Mouse (Mus musculus): Measurements from ENCODE around the gene Gm11273. TPM values are rescaled to one million over a fixed set of nuclear protein-coding genes. Genes with fewer than 3 reads are reported as not detected.
"Not testable (repeated sequence)": the region's sequence is repeated elsewhere in the genome, so short reads cannot be mapped to it uniquely, and the experiment has no call there.

The Gm11273 gene
- total RNA-seq (2021), result 100 to 1,000 TPM; 233 to 256 TPM
- long read RNA-seq, experiment 1, transcript Gm11273-201 (1 exons, 390 nt), result major isoform, 194 of 194 reads
- long read RNA-seq, experiment 1, partial matches to known transcripts, result 0 of 194 reads
- long read RNA-seq, experiment 1, other reads (novel, unspliced or antisense), result 0 of 194 reads
- long read RNA-seq, experiment 2, transcript Gm11273-201 (1 exons, 390 nt), result major isoform, 245 of 245 reads
- long read RNA-seq, experiment 2, partial matches to known transcripts, result 0 of 245 reads
- long read RNA-seq, experiment 2, other reads (novel, unspliced or antisense), result 0 of 245 reads

- DNase-seq; intact Hi-C loops (cut with DNase I): not testable (repeated sequence)
Measured at GRCm38 (mm10) chr13:21501182-21501581, at the start of gene Gm11273. Gm11273 (minus strand) TSS chr13:21501418.

- no peak for DNase-seq
- intact Hi-C loops (cut with DNase I), result no loop called here
Measured at GRCm38 (mm10) chr13:21550416-21551110, 49.3 kb upstream of the Gm11273 start.

- intact Hi-C loops (cut with DNase I), result no loop called here
- no peak for DNase-seq
Measured at GRCm38 (mm10) chr13:21549487-21549886, 48.3 kb upstream of the Gm11273 start.

GRCm38 (mm10) chr13:21542708-21543107, 41.5 kb upstream of the Gm11273 start, which contains the start of gene Olfr1366:
Olfr1366 (minus strand) TSS chr13:21542808.
- intact Hi-C loops (cut with DNase I), result no loop called here
- no peak for DNase-seq

GRCm38 (mm10) chr13:21530781-21531201, 29.6 kb upstream of the Gm11273 start, which contains the start of gene Zkscan8:
Zkscan8 (minus strand) TSS chr13:21531120.
- intact Hi-C loops (cut with DNase I), result loop anchor here (2.0 to 5.0 kb wide), 3 partner anchors 78 to 168 kb away; partner anchors contain the start of genes Zkscan3, Zscan12 and Zscan26
- DNase-seq, result peak; percentile 89 to 91

GRCm38 (mm10) chr13:21530136-21530535, 28.9 kb upstream of the Gm11273 start:
- intact Hi-C loops (cut with DNase I), result loop anchor here (2.0 to 5.0 kb wide), 3 partner anchors 78 to 168 kb away; partner anchors contain the start of genes Zkscan3, Zscan12 and Zscan26
- no peak for DNase-seq

- intact Hi-C loops (cut with DNase I), result loop anchor here (2.0 to 5.0 kb wide), 2 partner anchors 54 to 103 kb away; partner anchors contain the start of genes Zkscan3 and Zscan26
- DNase-seq, result peak; percentile 79 to 82
Measured at GRCm38 (mm10) chr13:21506221-21506649, 5.0 kb upstream of the Gm11273 start.

- intact Hi-C loops (cut with DNase I), result no loop called here
Measured at GRCm38 (mm10) chr13:21502296-21502695, 1.1 kb upstream of the Gm11273 start.

GRCm38 (mm10) chr13:21495080-21495479, 6.1 kb downstream of the Gm11273 start, which contains the start of gene AK157302:
AK157302 (plus strand) TSS chr13:21495223.
- intact Hi-C loops (cut with DNase I), result no loop called here
- peak in 1 of 2 experiments; percentile 22 for DNase-seq

More at GRCm38 (mm10) chr13:21502296-21502695, 1.1 kb upstream of the Gm11273 start:
- DNase-seq, result no peak

GRCm38 (mm10) chr13:21492847-21493246, 8.4 kb downstream of the Gm11273 start:
- intact Hi-C loops (cut with DNase I), result no loop called here
- no peak for DNase-seq

GRCm38 (mm10) chr13:21486881-21487280, 14.3 kb downstream of the Gm11273 start:
- DNase-seq, result no peak
- intact Hi-C loops (cut with DNase I), result no loop called here

GRCm38 (mm10) chr13:21478759-21479670, 22.2 kb downstream of the Gm11273 start, which contains the start of the genes Zkscan4 and Gm10065:
Zkscan4 (plus strand) TSS chr13:21478907.
Gm10065 (minus strand) TSS chr13:21479441.
- intact Hi-C loops (cut with DNase I), result not testable (repeated sequence)
- peak; percentile 49 to 75 for DNase-seq

- DNase-seq, result no peak
- intact Hi-C loops (cut with DNase I), result no loop called here
Measured at GRCm38 (mm10) chr13:21472427-21472826, 28.8 kb downstream of the Gm11273 start.

GRCm38 (mm10) chr13:21469097-21469496, 32.1 kb downstream of the Gm11273 start:
- no peak for DNase-seq

GRCm38 (mm10) chr13:21468061-21469019, 32.9 kb downstream of the Gm11273 start, which contains the start of gene Nkapl:
Nkapl (minus strand) TSS chr13:21468509.
- peak; percentile 86 to 87 for DNase-seq
- intact Hi-C loops (cut with DNase I), result no loop called here

More at GRCm38 (mm10) chr13:21469097-21469496, 32.1 kb downstream of the Gm11273 start:
- intact Hi-C loops (cut with DNase I), result no loop called here

- no peak for DNase-seq
- intact Hi-C loops (cut with DNase I), result no loop called here
Measured at GRCm38 (mm10) chr13:21467336-21467735, 33.9 kb downstream of the Gm11273 start.

GRCm38 (mm10) chr13:21462516-21462915, 38.7 kb downstream of the Gm11273 start:
- DNase-seq; intact Hi-C loops (cut with DNase I): not testable (repeated sequence)

- intact Hi-C loops (cut with DNase I), result no loop called here
- no peak for DNase-seq
Measured at GRCm38 (mm10) chr13:21456347-21456746, 44.9 kb downstream of the Gm11273 start.
